Mouse (Mus musculus) kidney, adult 18-20 months (tissue): ENCODE measurements at regions not wholly inside any gene's neighbourhood (a gene's known extent, or its start where the extent isn't known, plus 50 kb on each side); places are given as distances from the start of the nearest gene placed in this dataset.
A peak's percentile ranks its signal among the peaks of the same experiment; 100 is the strongest.
"Not testable (repeated sequence)": the region's sequence is repeated elsewhere in the genome, so short reads cannot be mapped to it uniquely, and the experiment has no call there.

ENCODE experiments used
- DNase-seq: peaks from one replicate; pipeline ENCODE4 v3.0.0; 2021

- no peak for DNase-seq
Measured at GRCm38 (mm10) chr10:19297669-19298068, 58.7 kb upstream of the Olig3 start.

- DNase-seq: no peak
Measured at GRCm38 (mm10) chr10:19295388-19296013, 60.8 kb upstream of the Olig3 start.

- DNase-seq: no peak
Measured at GRCm38 (mm10) chr10:19291474-19291873, 64.9 kb upstream of the Olig3 start.

- not testable (repeated sequence) for DNase-seq
Measured at GRCm38 (mm10) chr10:19291039-19291438, 65.3 kb upstream of the Olig3 start.

GRCm38 (mm10) chr10:19282166-19282565 is 74.2 kb upstream of the Olig3 start:
- DNase-seq: no peak

GRCm38 (mm10) chr10:19281021-19281420 is 75.3 kb upstream of the Olig3 start:
- no peak for DNase-seq

- no peak for DNase-seq
Measured at GRCm38 (mm10) chr10:19278189-19278842, 78.0 kb upstream of the Olig3 start.

- DNase-seq: no peak
Measured at GRCm38 (mm10) chr10:19277103-19277827, 79.1 kb upstream of the Olig3 start.

GRCm38 (mm10) chr10:19274985-19275384 is 81.3 kb upstream of the Olig3 start:
- DNase-seq: no peak

GRCm38 (mm10) chr10:19269418-19269817 is 86.9 kb upstream of the Olig3 start:
- DNase-seq: no peak

- DNase-seq: no peak
Measured at GRCm38 (mm10) chr10:19268051-19268450, 88.3 kb upstream of the Olig3 start.

GRCm38 (mm10) chr10:19240102-19240759 is 116.1 kb upstream of the Olig3 start:
- peak; percentile 33 for DNase-seq

GRCm38 (mm10) chr10:19216240-19216639 is 140.1 kb upstream of the Olig3 start:
- DNase-seq: no peak

- DNase-seq: no peak
Measured at GRCm38 (mm10) chr10:19209751-19210150, 146.6 kb upstream of the Olig3 start.

GRCm38 (mm10) chr10:19208101-19208722 is 148.1 kb upstream of the Olig3 start:
- DNase-seq: no peak

GRCm38 (mm10) chr10:19207505-19207904 is 148.8 kb upstream of the Olig3 start:
- no peak for DNase-seq

GRCm38 (mm10) chr10:19200311-19200710 is 156.0 kb upstream of the Olig3 start:
- no peak for DNase-seq

GRCm38 (mm10) chr10:19195676-19196075 is 160.7 kb upstream of the Olig3 start:
- no peak for DNase-seq

GRCm38 (mm10) chr10:19194646-19195045 is 161.7 kb upstream of the Olig3 start:
- DNase-seq: no peak

- DNase-seq: no peak
Measured at GRCm38 (mm10) chr10:19192971-19193758, 163.2 kb upstream of the Olig3 start.

GRCm38 (mm10) chr10:19192221-19192620 is 164.1 kb upstream of the Olig3 start:
- DNase-seq: no peak

GRCm38 (mm10) chr10:19188082-19188742 is 168.1 kb upstream of the Olig3 start:
- no peak for DNase-seq
